Mouse (Mus musculus): ENCODE results near the gene Tmem95.

- TF ChIP-seq CTCF (IDR thresholded peaks at IDR 0.05; ENCODE audit: low read depth) (no peak), EP300 (IDR thresholded peaks at IDR 0.05; ENCODE audit: low read depth) (no peak)
These were observed 19.5 kb downstream of the Tmem95 start, which contains the start of gene Tnk1 for GRCm38 (mm10) chr11:69858113-69858998.
